Mouse (Mus musculus): ENCODE results near the gene Scn4b.

- TF ChIP-seq CTCF (IDR thresholded peaks at IDR 0.05; ENCODE audit: control insufficient read depth, insufficient read depth, insufficient replicate concordance, low read depth, low read length), result no peak
- TF ChIP-seq POLR2A (IDR thresholded peaks at IDR 0.05; ENCODE audit: control insufficient read depth, low read depth, low read length), result no peak
Measured at GRCm38 (mm10) chr9:45105596-45106374, 32.4 kb upstream of the Scn4b start.
